Mouse (Mus musculus) forebrain, embryonic 10.5 days (tissue): Measurements from ENCODE around the gene Rnf113a1. TPM values are rescaled to one million over a fixed set of nuclear protein-coding genes. Genes with fewer than 3 reads are reported as not detected.
"Not testable (repeated sequence)": the region's sequence is repeated elsewhere in the genome, so short reads cannot be mapped to it uniquely, and the experiment has no call there.

ENCODE experiments used
- DNase-seq: peaks from one replicate; pipeline ENCODE4 v3.0.0-alpha.2; 2017; ENCODE audit warnings: low spot score; ENCODE audit errors: extremely low spot score
- H3K27ac ChIP-seq: fragments of 300-500 bp; sonication (generic); 2 replicates; pipeline ENCODE4 v1.5.1; 2016; ENCODE audit warnings: mild to moderate bottlenecking
- H3K27me3 ChIP-seq: fragments of 300-500 bp; sonication (generic); 2 replicates; pipeline ENCODE4 v1.6.1; 2016; ENCODE audit warnings: mild to moderate bottlenecking; ENCODE audit not compliant: poor library complexity, severe bottlenecking
- H3K36me3 ChIP-seq: fragments of 300-500 bp; sonication (generic); replicated peaks from 2 replicates; pipeline ENCODE4 v1.6.1; 2016; ENCODE audit warnings: mild to moderate bottlenecking, moderate library complexity
- H3K4me1 ChIP-seq: fragments of 300-500 bp; sonication (generic); 2 replicates; pipeline ENCODE4 v1.6.1; 2016
- H3K4me3 ChIP-seq: fragments of 300-500 bp; sonication (generic); 2 replicates; pipeline ENCODE4 v1.5.1; 2016; ENCODE audit warnings: mild to moderate bottlenecking, moderate library complexity
- H3K9me3 ChIP-seq: fragments of 300-500 bp; sonication (generic); 2 replicates; pipeline ENCODE4 v1.6.1; 2016; ENCODE audit warnings: mild to moderate bottlenecking, moderate library complexity
- WGBS: fragments of 180-500 bp; shearing (Covaris S2); methylation state at CpG from one replicate; pipeline ENCODE4 v1.1.7; 2016; 5-methylcytosine and 5-hydroxymethylcytosine counted together
- polyA plus RNA-seq: library from polyadenylated mRNA; unstranded; fragments of >200 nt; fragmentation: Nextera tagmentation; extraction: Ambion mirVana; gene quantifications from 2 replicates; pipeline ENCODE4 v1.2.1, GENCODE M21; 2016

Rnf113a1 gene
- polyA plus RNA-seq, result 11.2 and 12.9 TPM in 2 replicates

- 16% methylated on average over 63 of the region's 63 CpGs for WGBS
- Histone ChIP-seq H3K9me3 (no peaks in the 10 kb centered on the region), H3K27ac (peak within 1 kb of the TSS; percentile 83), H3K4me3 (peak within 1 kb of the TSS; percentile 62), H3K4me1 (no peaks in the 10 kb centered on the region), H3K27me3 (no peaks in the 10 kb centered on the region), H3K36me3 (no peaks in the 10 kb centered on the region)
- peak; percentile 79 for DNase-seq
These were observed at the start of gene Rnf113a1, which contains the start of gene Ndufa1 for GRCm38 (mm10) chrX:37191105-37191743. Rnf113a1 (plus strand) TSS chrX:37191245. Ndufa1 (minus strand) TSS chrX:37191163.

DNA sequence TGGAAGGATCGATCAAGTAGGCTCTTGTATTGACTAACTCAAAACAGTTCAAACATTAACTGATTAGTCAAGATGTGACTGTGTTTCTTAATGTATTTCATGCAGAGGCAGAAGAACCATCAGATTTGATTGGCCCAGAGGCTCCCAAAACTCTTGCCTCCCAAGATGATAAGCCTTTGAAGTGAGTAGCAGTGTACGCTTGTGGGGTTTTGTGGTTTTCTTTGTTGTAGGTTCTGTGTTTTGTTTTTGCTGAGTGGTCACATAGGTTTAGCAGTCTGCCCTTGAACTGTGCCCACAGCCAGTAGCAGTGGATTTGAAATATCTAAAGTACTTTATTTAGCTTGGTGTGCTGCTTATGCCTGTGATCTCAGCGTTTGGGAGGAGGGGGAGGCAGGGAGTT is 49.3 kb upstream of the Rnf113a1 start:
- Histone ChIP-seq H3K9me3 (no peaks in the 10 kb centered on the region), H3K27me3 (no peaks in the 10 kb centered on the region), H3K4me1 (no peaks in the 10 kb centered on the region), H3K36me3 (peaks cover 59% of the 10 kb centered on the region), H3K27ac (no peak overlapping the region), H3K4me3 (no peak overlapping the region)
- DNase-seq, result no peak
- 93% methylated on average over 3 of the region's 3 CpGs for WGBS

GRCm38 (mm10) chrX:37144498-37144897 is 46.5 kb upstream of the Rnf113a1 start:
- not testable (repeated sequence) for H3K4me1 ChIP-seq, DNase-seq, H3K27me3 ChIP-seq, H3K4me3 ChIP-seq, H3K9me3 ChIP-seq, H3K27ac ChIP-seq
- peaks cover 49% of the 10 kb centered on the region for H3K36me3 ChIP-seq
- WGBS, result 82% methylated on average over 2 of the region's 4 CpGs

- H3K36me3 ChIP-seq, result peaks cover 49% of the 10 kb centered on the region
- H3K9me3 ChIP-seq, result no peaks in the 10 kb centered on the region
- no peak overlapping the region for H3K27ac ChIP-seq
- no peak overlapping the region for H3K4me3 ChIP-seq
- 89% methylated on average over 2 of the region's 2 CpGs for WGBS
- H3K4me1 ChIP-seq, result no peaks in the 10 kb centered on the region
- DNase-seq, result no peak
- H3K27me3 ChIP-seq, result no peaks in the 10 kb centered on the region
These were observed 46.1 kb upstream of the Rnf113a1 start for GRCm38 (mm10) chrX:37144954-37145353.

DNA sequence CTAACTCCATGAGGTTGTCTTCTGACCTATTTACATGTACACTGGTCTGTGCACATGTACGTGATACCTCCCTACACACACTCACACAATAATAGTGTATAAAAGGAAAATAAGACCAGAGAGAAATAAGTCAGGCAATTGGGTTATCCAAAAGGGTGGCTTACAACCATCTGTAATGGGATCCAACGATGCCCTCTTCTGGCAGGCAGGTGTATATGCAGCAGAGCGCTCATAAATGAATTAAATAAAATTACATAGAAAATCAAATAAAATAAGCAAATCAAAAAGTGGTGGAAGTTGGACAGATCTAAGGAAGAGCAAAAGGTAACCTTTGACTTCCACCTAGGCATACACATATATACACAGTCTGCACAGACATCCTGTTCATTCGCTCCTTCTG is 33.2 kb upstream of the Rnf113a1 start:
- no peak for DNase-seq
- no peaks in the 10 kb centered on the region for H3K9me3 ChIP-seq
- peaks cover 30% of the 10 kb centered on the region for H3K36me3 ChIP-seq
- no peak overlapping the region for H3K27ac ChIP-seq
- H3K4me1 ChIP-seq, result no peaks in the 10 kb centered on the region
- no peaks in the 10 kb centered on the region for H3K27me3 ChIP-seq
- WGBS, result 66% methylated on average over 4 of the region's 4 CpGs
- no peak overlapping the region for H3K4me3 ChIP-seq

DNA sequence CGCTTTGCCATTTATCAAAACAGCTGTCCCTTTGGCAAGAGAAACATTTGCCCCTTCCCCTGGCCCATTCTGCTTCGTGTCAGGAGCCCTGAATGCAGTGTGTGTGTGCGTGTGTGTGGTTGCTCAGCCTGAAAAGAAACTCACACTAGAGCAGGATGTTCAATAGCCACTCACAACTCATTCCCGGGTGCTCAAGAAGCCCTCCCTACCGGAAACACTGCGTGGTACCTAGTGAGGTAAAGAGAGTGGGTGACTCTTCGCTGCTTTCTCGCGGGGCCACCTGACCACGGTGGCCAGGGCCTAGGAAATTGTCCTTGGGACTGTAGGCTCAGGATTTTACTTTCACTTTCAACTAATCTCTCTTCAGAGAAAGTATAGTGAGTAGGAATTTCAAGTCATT is 29.9 kb upstream of the Rnf113a1 start:
- Histone ChIP-seq H3K9me3 (no peaks in the 10 kb centered on the region), H3K4me3 (no peak overlapping the region), H3K36me3 (peaks cover 4% of the 10 kb centered on the region; the same call in 1 of the 2 replicates), H3K27ac (no peak overlapping the region), H3K4me1 (no peaks in the 10 kb centered on the region), H3K27me3 (peaks cover 5% of the 10 kb centered on the region)
- DNase-seq, result no peak
- WGBS, result 83% methylated on average over 10 of the region's 10 CpGs

GRCm38 (mm10) chrX:37163115-37163514 is 27.9 kb upstream of the Rnf113a1 start:
- Histone ChIP-seq H3K4me1 (no peaks in the 10 kb centered on the region), H3K4me3 (no peak overlapping the region), H3K9me3 (no peaks in the 10 kb centered on the region), H3K36me3 (no peaks in the 10 kb centered on the region), H3K27ac (no peak overlapping the region), H3K27me3 (peaks cover 5% of the 10 kb centered on the region)
- 78% methylated on average over 18 of the region's 18 CpGs for WGBS
- DNase-seq, result no peak

DNA sequence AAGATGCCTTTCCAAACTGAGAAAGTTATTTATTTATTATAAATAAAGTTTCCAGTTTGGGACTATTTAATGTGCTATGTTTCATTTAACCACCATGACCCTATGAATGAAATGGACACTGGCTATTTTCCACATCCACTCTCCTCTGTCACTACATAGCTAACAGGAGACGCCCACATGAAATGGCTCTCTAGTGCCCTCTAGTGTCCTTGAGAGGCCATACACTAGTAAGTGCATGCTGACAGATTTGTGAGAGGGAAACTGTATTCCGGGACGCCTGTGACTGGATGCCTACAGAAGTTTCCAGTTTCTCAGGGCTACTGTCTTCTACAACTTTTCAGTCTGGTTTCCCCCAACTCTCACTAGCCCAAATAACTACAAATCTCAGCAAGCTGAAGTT is 24.0 kb upstream of the Rnf113a1 start:
- 44% methylated on average over 3 of the region's 3 CpGs for WGBS
- no peak overlapping the region for H3K4me3 ChIP-seq
- DNase-seq, result no peak

GRCm38 (mm10) chrX:37168742-37169141 is 22.3 kb upstream of the Rnf113a1 start, which contains the start of gene Akap14:
Akap14 (minus strand) TSS chrX:37168842.
- H3K27ac ChIP-seq, result no peak within 1 kb of the TSS
- no peaks in the 10 kb centered on the region for H3K9me3 ChIP-seq
- no peak for DNase-seq
- no peaks in the 10 kb centered on the region for H3K36me3 ChIP-seq
- 62% methylated on average over 5 of the region's 5 CpGs for WGBS
- H3K4me3 ChIP-seq, result no peak within 1 kb of the TSS
- H3K27me3 ChIP-seq, result no peaks in the 10 kb centered on the region
- H3K4me1 ChIP-seq, result no peaks in the 10 kb centered on the region

More for the DNA sequence above, 24.0 kb upstream of the Rnf113a1 start:
- no peaks in the 10 kb centered on the region for H3K36me3 ChIP-seq
- no peaks in the 10 kb centered on the region for H3K9me3 ChIP-seq
- peaks cover 5% of the 10 kb centered on the region for H3K27me3 ChIP-seq
- no peaks in the 10 kb centered on the region for H3K4me1 ChIP-seq
- H3K27ac ChIP-seq, result no peak overlapping the region

DNA sequence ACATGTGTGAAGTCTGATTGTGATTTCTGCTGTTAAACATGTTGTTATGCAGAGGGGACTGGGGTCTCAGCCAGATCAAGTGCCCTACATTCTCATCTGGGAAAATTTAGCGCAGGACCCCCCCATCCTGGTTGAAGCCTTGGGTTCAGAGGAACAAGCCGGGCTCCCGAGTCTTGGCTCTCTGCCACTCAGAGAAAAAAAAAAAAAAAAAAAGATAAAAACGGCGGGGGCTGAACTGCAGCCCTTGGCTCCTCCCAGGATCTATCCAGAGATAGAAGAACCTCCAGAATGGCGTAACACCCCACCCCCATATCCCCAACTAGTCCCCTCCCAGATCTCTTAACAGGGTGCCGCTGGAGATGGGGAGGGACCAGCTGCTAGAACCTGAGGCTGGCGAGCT is 6.6 kb upstream of the Rnf113a1 start:
- not testable (repeated sequence) for H3K4me3 ChIP-seq, H3K27ac ChIP-seq, H3K9me3 ChIP-seq, H3K27me3 ChIP-seq, H3K36me3 ChIP-seq, DNase-seq, H3K4me1 ChIP-seq
- 69% methylated on average over 8 of the region's 8 CpGs for WGBS

GRCm38 (mm10) chrX:37190755-37191104 is 315 bp upstream of the Rnf113a1 start:
- Histone ChIP-seq H3K36me3 (no peaks in the 10 kb centered on the region), H3K27ac (peak overlapping the region; percentile 83), H3K27me3 (no peaks in the 10 kb centered on the region), H3K4me1 (no peaks in the 10 kb centered on the region), H3K9me3 (no peaks in the 10 kb centered on the region), H3K4me3 (peak overlapping the region; percentile 62)
- DNase-seq, result no peak
- WGBS, result 9% methylated on average over 20 of the region's 20 CpGs

GRCm38 (mm10) chrX:37191744-37192379 is 817 bp downstream of the Rnf113a1 start:
- no peaks in the 10 kb centered on the region for H3K4me1 ChIP-seq
- H3K36me3 ChIP-seq, result no peaks in the 10 kb centered on the region
- 34% methylated on average over 28 of the region's 28 CpGs for WGBS
- no peak for DNase-seq
- H3K4me3 ChIP-seq, result peak overlapping the region; percentile 62
- H3K27me3 ChIP-seq, result no peaks in the 10 kb centered on the region
- H3K27ac ChIP-seq, result peak overlapping the region; percentile 83
- no peaks in the 10 kb centered on the region for H3K9me3 ChIP-seq

DNA sequence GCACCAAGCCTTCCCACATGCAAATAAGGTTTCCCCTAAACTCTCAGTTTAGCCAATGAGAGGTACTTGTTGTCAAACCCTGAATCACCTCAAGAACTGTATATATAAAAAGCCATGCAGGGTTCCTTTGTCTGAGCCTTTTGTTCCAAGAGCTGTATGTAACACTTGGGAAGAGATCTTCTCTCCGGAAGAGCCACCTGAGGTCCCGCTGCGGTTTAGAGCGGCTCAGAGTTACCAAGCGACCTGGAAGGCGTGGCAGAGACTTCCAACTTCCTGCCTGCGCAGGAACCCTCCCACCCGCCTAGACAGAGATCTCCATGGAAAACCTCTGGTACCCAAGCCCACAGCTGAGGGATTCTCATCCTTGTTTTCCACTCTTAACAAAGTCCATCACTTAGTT is 7.6 kb downstream of the Rnf113a1 start:
- no peaks in the 10 kb centered on the region for H3K9me3 ChIP-seq
- H3K4me1 ChIP-seq, result no peaks in the 10 kb centered on the region
- no peaks in the 10 kb centered on the region for H3K27me3 ChIP-seq
- 63% methylated on average over 8 of the region's 8 CpGs for WGBS
- no peak overlapping the region for H3K4me3 ChIP-seq
- H3K36me3 ChIP-seq, result no peaks in the 10 kb centered on the region
- no peak overlapping the region for H3K27ac ChIP-seq
- DNase-seq, result no peak
